ENCODE assay signal across 15 mouse cellular contexts in genomic region chr11:68863631-68864091, GRCm38 (mm10). TPM values are rescaled to one million over a fixed set of nuclear protein-coding genes. Genes with fewer than 3 reads are reported as not detected.
DNase-seq lines count a peak whose midpoint lies in the region; TF ChIP-seq lines count a peak whose summit lies in the region.
"Had no signal": no experiment of that assay in that cellular context is flagged by ENCODE, and none has a peak within 500 bp of the region (broad histone marks: within the 10 kb centered on the region; RNA-seq: fewer than 3 reads in every experiment).

No protein-coding gene starts in this region.

- no peak for TF ChIP-seq CTCF in bone marrow, adult 2 months (IDR thresholded peaks at IDR 0.05; ENCODE audit: control insufficient read depth, insufficient read depth, low read length)

- H3K4me1 ChIP-seq in bone marrow, adult 2 months (ENCODE audit: control insufficient read depth, insufficient read depth, low read length) = peaks cover 2% of the 10 kb centered on the region
- H3K4me1 ChIP-seq: embryonic facial prominence, embryonic 13.5 days; neural tube, embryonic 12.5 days had no signal

- TF ChIP-seq POLR2A in bone marrow, adult 2 months (IDR thresholded peaks at IDR 0.05; ENCODE audit: borderline replicate concordance, control insufficient read depth, low read depth, low read length) = no peak

- intact Hi-C loops in left cerebral cortex, postnatal 14 days (cut with DNase I) = no loop called here

- WGBS in bone marrow, adult 2 months = 2% methylated on average over 4 of the region's 4 CpGs

- peak overlapping the region; percentile 86 for H3K27ac ChIP-seq in bone marrow, adult 2 months (ENCODE audit: control insufficient read depth, insufficient read depth, low read depth, low read length, poor library complexity)
- H3K27ac ChIP-seq: embryonic facial prominence, embryonic 13.5 days; neural tube, embryonic 12.5 days had no signal

- H3K4me3 ChIP-seq in bone marrow, adult 2 months (replicated peaks; ENCODE audit: control insufficient read depth, low read depth, low read length) = peak overlapping the region; percentile 32
- H3K4me3 ChIP-seq: embryonic facial prominence, embryonic 13.5 days; heart, embryonic 15.5 days; neural tube, embryonic 12.5 days had no signal

- peak; percentile 42 to 45 for DNase-seq in heart, adult 9 months (ENCODE audit: low spot score in 2 of 2)
- DNase-seq in heart, postnatal 4 days = no peak
- DNase-seq in 3T3-L1 (ENCODE audit: low read depth, low spot score) = peak; percentile 68
- DNase-seq in lung, postnatal 36 days = peak; percentile 53
- DNase-seq in embryo, embryonic 10 days (ENCODE audit: low spot score) = no peak
- no peak for DNase-seq in cerebellum, postnatal 14 days
- no peak for DNase-seq in left cerebral cortex, postnatal 14 days (ENCODE audit: low spot score in 2 of 2)
- DNase-seq: cerebellum, adult 18-20 months; kidney, adult 9 months; right cerebral cortex, postnatal 25 days had no signal

RNA-seq across cellular contexts. Expression of gene Ndel1, which starts 8.0 kb away (rescaled TPM):
- total RNA-seq in heart, postnatal 4 days (2021) = 10 to 100 TPM; 57.9 to 66.3 TPM
- 21.2 and 25.6 TPM in 2 replicates for polyA plus RNA-seq in bone marrow, adult 2 months (2011; ENCODE audit: insufficient read depth, insufficient read length, low replicate concordance, missing spikeins)
- 10 to 100 TPM; 96.7 to 99.5 TPM for total RNA-seq in left cerebral cortex, postnatal 14 days (2021)

RNA-seq across cellular contexts. Expression of gene Rnf222, which starts 24.7 kb away (rescaled TPM):
- total RNA-seq in heart, postnatal 4 days (2021) = under 1 TPM; 0.21 to 0.32 TPM
- polyA plus RNA-seq in bone marrow, adult 2 months (2011; ENCODE audit: insufficient read depth, insufficient read length, low replicate concordance, missing spikeins) = 1.4 TPM in 1 of 2 replicates, not detected in the other
- not detected for total RNA-seq in left cerebral cortex, postnatal 14 days (2021)
- total RNA-seq: left cerebral cortex, postnatal 10 days had no signal

RNA-seq across cellular contexts. Expression of gene Rpl26, which starts 37.7 kb away (rescaled TPM):
- total RNA-seq in heart, postnatal 4 days (2021) = 100 to 1,000 TPM; 896 to 908 TPM
- 2,007 and 3,389 TPM in 2 replicates for polyA plus RNA-seq in bone marrow, adult 2 months (2011; ENCODE audit: insufficient read depth, insufficient read length, low replicate concordance, missing spikeins)
- total RNA-seq in left cerebral cortex, postnatal 14 days (2021) = 100 to 1,000 TPM; 597 to 631 TPM

Comparison
In these comparisons a context has a peak if more than half of its experiments do, and no peak if none do; other contexts are left out.
1. DNase-seq: peak in heart, adult 9 months (2 of 2), 3T3-L1 (single experiment) and lung, postnatal 36 days (single experiment); none in heart, postnatal 4 days (single experiment), embryo, embryonic 10 days (single experiment), cerebellum, postnatal 14 days (0 of 2) and left cerebral cortex, postnatal 14 days (0 of 2).